Mouse (Mus musculus) MEL (cell line): ENCODE data around the gene Zfp108. TPM values are rescaled to one million over a fixed set of nuclear protein-coding genes. Genes with fewer than 3 reads are reported as not detected.

Experiments used
- DNase-seq: peaks from one replicate; pipeline ENCODE4 v3.0.0; 2011; ENCODE audit warnings: low read depth, low spot score
- H3K27ac ChIP-seq: 2 replicates; pipeline ENCODE4 v1.5.1; 2012; ENCODE audit warnings: low read depth, mild to moderate bottlenecking, control low read depth, low read length, moderate library complexity; ENCODE audit not compliant: control insufficient read depth
- H3K27me3 ChIP-seq, 2 experiments: fragments of 150-350 bp in 1 of 2; sonication (generic) in 1 of 2; 2 replicates each; pipeline ENCODE4 v1.6.1; 2012; ENCODE audit warnings: low read length in 2 of 2, mild to moderate bottlenecking in 2 of 2, improper control_type of control experiment in 1 of 2, moderate library complexity in 1 of 2; ENCODE audit not compliant: insufficient read depth in 2 of 2, control insufficient read depth in 1 of 2
- H3K36me3 ChIP-seq, 2 experiments: 2 replicates each; pipeline ENCODE4 v1.6.1; 2012 to 2014; ENCODE audit warnings: low read length in 2 of 2, improper control_type of control experiment in 1 of 2, inconsistent platforms in 1 of 2, mild to moderate bottlenecking in 1 of 2; ENCODE audit not compliant: insufficient read depth in 2 of 2, control insufficient read depth in 1 of 2
- H3K4me1 ChIP-seq, 2 experiments: fragments of 150-350 bp in 1 of 2; sonication (generic) in 1 of 2; 2 replicates each; pipeline ENCODE4 v1.6.1; 2012; ENCODE audit warnings: low read length in 2 of 2, improper control_type of control experiment in 1 of 2, mild to moderate bottlenecking in 1 of 2; ENCODE audit not compliant: insufficient read depth in 2 of 2, control insufficient read depth in 1 of 2
- H3K4me3 ChIP-seq, 2 experiments: fragments of 150-350 bp in 1 of 2; sonication (generic) in 1 of 2; 2 replicates each; pipeline ENCODE4 v1.5.1; 2012; ENCODE audit warnings: low read depth in 2 of 2, low read length in 2 of 2, mild to moderate bottlenecking in 2 of 2, moderate library complexity in 2 of 2, control low read depth in 1 of 2, improper control_type of control experiment in 1 of 2; ENCODE audit not compliant: control insufficient read depth in 1 of 2, insufficient read depth in 1 of 2
- H3K79me2 ChIP-seq: 2 replicates; pipeline ENCODE4 v1.6.1; 2012; ENCODE audit warnings: mild to moderate bottlenecking, low read length, moderate library complexity; ENCODE audit not compliant: control insufficient read depth, poor library complexity, insufficient read depth
- H3K9ac ChIP-seq: 2 replicates; pipeline ENCODE4 v1.6.1; 2012; ENCODE audit warnings: low read depth, mild to moderate bottlenecking, control low read depth, low read length, moderate library complexity; ENCODE audit not compliant: control insufficient read depth, poor library complexity, severe bottlenecking
- H3K9me3 ChIP-seq: fragments of 150-350 bp; sonication (generic); replicated peaks from 2 replicates; pipeline ENCODE4 v1.6.1; 2012; ENCODE audit warnings: mild to moderate bottlenecking, low read length, improper control_type of control experiment, moderate library complexity; ENCODE audit not compliant: insufficient read depth
- CHD1 ChIP-seq: IDR thresholded peaks from 2 replicates; pipeline ENCODE4 v1.6.1; 2012; ENCODE audit warnings: low read depth, mild to moderate bottlenecking, inconsistent platforms, low read length, improper control_type of control experiment
- CTCF ChIP-seq, 3 experiments: IDR thresholded peaks in 2 of 3; conservative IDR thresholded peaks in 1 of 3; 2 replicates each; pipeline ENCODE4 v1.5.1; 2011 to 2012; ENCODE audit warnings: low read length in 3 of 3, low read depth in 2 of 3, mild to moderate bottlenecking in 2 of 3, improper control_type of control experiment in 1 of 3, inconsistent platforms in 1 of 3, mixed read lengths in 1 of 3, moderate library complexity in 1 of 3; ENCODE audit not compliant: control insufficient read depth in 1 of 3, insufficient read depth in 1 of 3, poor library complexity in 1 of 3, severe bottlenecking in 1 of 3
- E2F4 ChIP-seq: IDR thresholded peaks from 2 replicates; pipeline ENCODE4 v1.6.1; 2011; ENCODE audit warnings: low read depth, low read length, improper control_type of control experiment, borderline replicate concordance
- ELF1 ChIP-seq: IDR thresholded peaks from 2 replicates; pipeline ENCODE4 v1.6.1; 2014; ENCODE audit warnings: low read depth, mild to moderate bottlenecking, inconsistent platforms, low read length, improper control_type of control experiment, moderate library complexity
- EP300 ChIP-seq, 2 experiments: IDR thresholded peaks; 2 replicates each; pipeline ENCODE4 v1.6.1; 2011; ENCODE audit warnings: improper control_type of control experiment in 2 of 2, low read length in 2 of 2, low read depth in 1 of 2, mild to moderate bottlenecking in 1 of 2
- GABPA ChIP-seq: IDR thresholded peaks from 2 replicates; pipeline ENCODE4 v1.6.1; 2012; ENCODE audit warnings: low read depth, mild to moderate bottlenecking, inconsistent platforms, low read length, improper control_type of control experiment, moderate library complexity
- MAFK ChIP-seq: IDR thresholded peaks from 2 replicates; pipeline ENCODE4 v1.6.1; 2011; ENCODE audit warnings: low read depth, mild to moderate bottlenecking, low read length, improper control_type of control experiment, borderline replicate concordance
- MYB ChIP-seq: IDR thresholded peaks from 2 replicates; pipeline ENCODE4 v1.6.1; 2011; ENCODE audit warnings: mild to moderate bottlenecking, low read depth, low read length, improper control_type of control experiment
- MYC ChIP-seq: IDR thresholded peaks from 2 replicates; pipeline ENCODE4 v1.6.1; 2011; ENCODE audit warnings: low read depth, mild to moderate bottlenecking, low read length, improper control_type of control experiment, moderate library complexity
- NELFE ChIP-seq: IDR thresholded peaks from 2 replicates; pipeline ENCODE4 v1.6.1; 2011; ENCODE audit warnings: low read depth, low read length, improper control_type of control experiment
- POLR2AphosphoS2 ChIP-seq: IDR thresholded peaks from 2 replicates; pipeline ENCODE4 v1.6.1; 2011; ENCODE audit warnings: low read length, improper control_type of control experiment
- POLR2AphosphoS5 ChIP-seq: IDR thresholded peaks from 2 replicates; pipeline ENCODE4 v1.6.1; 2012; ENCODE audit warnings: low read depth, borderline replicate concordance, mild to moderate bottlenecking, inconsistent platforms, low read length, moderate library complexity, mixed read lengths
- RAD21 ChIP-seq: IDR thresholded peaks from 2 replicates; pipeline ENCODE4 v1.6.1; 2011; ENCODE audit warnings: mild to moderate bottlenecking, low read depth, low read length, improper control_type of control experiment
- RCOR1 ChIP-seq: IDR thresholded peaks from 2 replicates; pipeline ENCODE4 v1.6.1; 2012; ENCODE audit warnings: low read depth, mild to moderate bottlenecking, inconsistent platforms, low read length, improper control_type of control experiment
- SMC3 ChIP-seq: IDR thresholded peaks from 2 replicates; pipeline ENCODE4 v1.6.1; 2011; ENCODE audit warnings: low read depth, low read length, improper control_type of control experiment
- UBTF ChIP-seq: IDR thresholded peaks from 2 replicates; pipeline ENCODE4 v1.6.1; 2012; ENCODE audit warnings: low read depth, mild to moderate bottlenecking, inconsistent platforms, low read length, improper control_type of control experiment, moderate library complexity, borderline replicate concordance; ENCODE audit not compliant: insufficient read depth
- polyA plus RNA-seq, 2 experiments: library from polyadenylated mRNA; stranded (reverse) in 1 of 2; unstranded in 1 of 2; fragments of >175 nt in 1 of 2; fragments of >200 nt in 1 of 2; gene quantifications; 2 replicates each; pipeline versions ENCODE4 v1.2.1 to v1.2.4; 2012; ENCODE audit warnings: low replicate concordance in 2 of 2, low read depth in 1 of 2; ENCODE audit not compliant: insufficient read length in 2 of 2, insufficient read depth in 1 of 2, missing spikeins in 1 of 2
- total RNA-seq: library from RNA; depleted of rRNA; stranded (reverse); fragments of 300-350 nt; gene quantifications from 2 replicates; pipeline ENCODE4 v1.2.3, GENCODE M21; 2012

The Zfp108 gene
- total and polyA plus RNA-seq, 3 experiments: not detected

DNA sequence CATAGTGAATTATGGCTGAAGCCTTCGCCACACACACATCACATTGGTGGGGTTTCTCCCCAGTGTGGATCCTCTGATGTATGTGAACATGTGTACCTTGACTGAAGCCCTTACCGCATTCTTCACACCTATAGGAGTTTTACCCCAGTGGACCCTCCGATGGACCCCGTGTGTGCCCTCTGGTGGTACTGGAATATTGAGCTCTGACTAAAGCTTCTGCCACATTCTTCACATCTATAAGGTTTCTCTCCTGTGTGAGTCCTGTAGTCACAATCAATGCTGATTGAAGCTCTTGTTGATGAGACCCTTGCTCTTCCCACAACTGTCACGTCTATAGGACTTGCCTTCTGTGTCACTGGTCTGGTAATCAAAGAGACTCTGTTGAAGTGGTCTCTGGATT lies 33.1 kb downstream of the Zfp108 start:
- TF ChIP-seq RAD21: peak; percentile 35
- peak; percentile 65 for TF ChIP-seq SMC3
- no peak for TF ChIP-seq MYC
- no peak for TF ChIP-seq NELFE
- no peak for TF ChIP-seq CHD1
- peak; percentile 42 to 74 (median 58) for TF ChIP-seq CTCF (IDR thresholded peaks at IDR 0.05 in 2 of 3, conservative IDR thresholded peaks at IDR 0.05 in 1 of 3; ENCODE audit: control insufficient read depth in 1 of 3, insufficient read depth in 1 of 3, low read depth in 2 of 3, low read length in 3 of 3, poor library complexity in 1 of 3, severe bottlenecking in 1 of 3)
- TF ChIP-seq EP300 (IDR thresholded peaks at IDR 0.05; ENCODE audit: low read depth in 1 of 2, low read length in 2 of 2): no peak
- Histone ChIP-seq H3K9me3 (no peaks in the 10 kb centered on the region), H3K9ac (no peak overlapping the region), H3K27me3 (peaks cover 0 to 3% of the 10 kb centered on the region in 2 experiments; a peak in 1 of 4 replicates), H3K36me3 (no peaks in the 10 kb centered on the region; a peak in 1 of 4 replicates), H3K27ac (no peak overlapping the region), H3K4me1 (no peaks in the 10 kb centered on the region), H3K4me3 (no peak overlapping the region), H3K79me2 (no peaks in the 10 kb centered on the region)
- DNase-seq: peak; percentile 33

DNA sequence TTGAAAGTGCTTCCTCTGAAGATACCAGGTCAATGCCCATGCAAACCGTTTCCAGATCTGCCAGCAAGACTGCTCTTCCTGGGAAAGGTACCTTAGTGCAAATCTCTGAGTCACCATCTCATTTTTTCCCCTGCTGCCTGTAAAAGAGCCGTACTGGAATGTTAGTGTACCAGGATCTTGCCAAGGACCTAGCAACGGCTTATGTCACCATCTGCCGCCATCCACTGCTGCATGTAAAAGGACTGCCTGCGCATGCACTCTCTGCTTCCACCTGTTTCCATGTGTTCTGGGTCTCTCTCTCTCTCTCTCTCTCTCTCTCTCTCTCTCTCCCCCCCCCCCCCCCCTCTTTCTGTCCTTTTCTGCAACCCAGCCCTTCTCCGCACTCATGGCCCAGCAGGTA lies 33.9 kb downstream of the Zfp108 start:
- no peaks in the 10 kb centered on the region for H3K9me3 ChIP-seq
- H3K4me1 ChIP-seq: no peaks in the 10 kb centered on the region

DNA sequence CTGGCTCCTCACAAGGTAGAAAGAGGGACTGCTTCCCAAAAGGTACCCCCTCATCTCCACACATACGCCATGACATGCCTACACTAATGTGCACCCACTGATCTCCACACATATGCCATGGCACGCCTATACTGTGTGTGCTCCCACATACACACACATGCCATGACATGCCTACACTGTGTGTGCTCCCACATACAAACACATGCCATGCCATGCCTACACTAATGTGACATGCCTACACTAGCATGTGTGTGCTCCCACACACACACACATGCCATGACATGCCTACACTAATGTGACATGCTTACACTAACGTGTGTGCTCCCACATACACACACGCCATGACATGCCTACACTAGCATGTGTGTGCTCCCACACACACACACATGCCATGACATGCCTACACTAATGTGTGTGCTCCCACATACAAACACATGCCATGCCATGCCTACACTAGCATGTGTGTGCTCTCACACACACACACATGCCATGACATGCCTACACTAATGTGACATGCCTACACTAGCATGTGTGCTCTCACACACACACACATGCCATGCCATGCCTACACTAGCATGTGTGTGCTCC lies 35.6 kb downstream of the Zfp108 start:
- H3K9me3 ChIP-seq: no peaks in the 10 kb centered on the region
- no peak overlapping the region for H3K4me3 ChIP-seq
- TF ChIP-seq RCOR1 (no peak), POLR2AphosphoS5 (peak; percentile 92; the same call in 1 of the 2 replicates)
- no peaks in the 10 kb centered on the region; a peak in 1 of 4 replicates for H3K36me3 ChIP-seq
- no peak for DNase-seq
- H3K9ac ChIP-seq: no peak overlapping the region
- no peak overlapping the region for H3K27ac ChIP-seq
- H3K27me3 ChIP-seq: no peaks in the 10 kb centered on the region
- H3K4me1 ChIP-seq: no peaks in the 10 kb centered on the region
- no peaks in the 10 kb centered on the region for H3K79me2 ChIP-seq

More for the DNA sequence above, 33.9 kb downstream of the Zfp108 start:
- no peaks in the 10 kb centered on the region for H3K79me2 ChIP-seq
- H3K9ac ChIP-seq: no peak overlapping the region
- H3K36me3 ChIP-seq: no peaks in the 10 kb centered on the region; a peak in 1 of 4 replicates
- no peak for TF ChIP-seq MYB
- TF ChIP-seq CHD1: no peak
- TF ChIP-seq POLR2AphosphoS2: no peak
- TF ChIP-seq ELF1: no peak
- TF ChIP-seq MAFK: no peak
- no peak for TF ChIP-seq UBTF
- TF ChIP-seq E2F4: no peak
- TF ChIP-seq RAD21: no peak
- TF ChIP-seq GABPA: no peak
- TF ChIP-seq, all 39 proteins: peak for 0
- no peak for DNase-seq
- Histone ChIP-seq H3K27ac (no peak overlapping the region), H3K27me3 (peaks cover 0 to 3% of the 10 kb centered on the region in 2 experiments; a peak in 1 of 4 replicates), H3K4me3 (no peak overlapping the region)
